Mouse (Mus musculus): ENCODE data around the gene Gm42791. TPM values are rescaled to one million over a fixed set of nuclear protein-coding genes. Genes with fewer than 3 reads are reported as not detected.

Gene Gm42791
- polyA plus RNA-seq, 1 experiment, result not detected

DNA sequence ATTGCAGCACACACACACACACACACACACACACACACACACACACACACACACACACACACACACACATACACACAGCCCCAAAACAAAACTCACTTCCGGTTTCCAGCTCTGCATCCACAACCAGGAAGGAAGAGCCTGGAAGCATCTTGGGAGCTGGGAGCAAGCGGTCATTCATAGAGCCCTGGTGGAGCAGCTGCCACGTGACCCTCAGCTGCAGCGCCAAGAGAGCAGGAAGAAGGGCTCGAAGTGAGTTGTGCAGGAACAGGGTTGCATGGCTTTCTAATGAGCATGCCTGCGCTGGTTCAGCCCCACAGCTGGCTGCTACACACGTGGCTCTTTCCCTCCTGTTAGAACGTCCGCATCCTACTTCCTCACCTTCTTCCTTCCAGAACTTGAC, 25.3 kb downstream of the Gm42791 start:
- Histone ChIP-seq H3K27me3 (ENCODE audit: control insufficient read depth, insufficient read depth, low read length) (no peaks in the 10 kb centered on the region), H3K27ac (ENCODE audit: insufficient read depth, low read depth, low read length) (no peak overlapping the region; the same call in 1 of the 2 replicates), H3K4me3 (ENCODE audit: low read depth, low read length) (no peak overlapping the region; the same call in 1 of the 2 replicates), H3K4me1 (ENCODE audit: control insufficient read depth, insufficient read depth, insufficient read length, low read length) (peaks cover 17% of the 10 kb centered on the region; the same call in 1 of the 2 replicates), H3K36me3 (ENCODE audit: control insufficient read depth, insufficient read depth, low read length) (no peaks in the 10 kb centered on the region)
- WGBS, result 44% methylated on average over 9 of the region's 9 CpGs
- TF ChIP-seq CTCF (IDR thresholded peaks at IDR 0.05; ENCODE audit: extremely low read depth, insufficient read length, insufficient replicate concordance, low read depth, low read length) (no peak), POLR2A (IDR thresholded peaks at IDR 0.05; ENCODE audit: low read depth, low read length) (no peak)

DNA sequence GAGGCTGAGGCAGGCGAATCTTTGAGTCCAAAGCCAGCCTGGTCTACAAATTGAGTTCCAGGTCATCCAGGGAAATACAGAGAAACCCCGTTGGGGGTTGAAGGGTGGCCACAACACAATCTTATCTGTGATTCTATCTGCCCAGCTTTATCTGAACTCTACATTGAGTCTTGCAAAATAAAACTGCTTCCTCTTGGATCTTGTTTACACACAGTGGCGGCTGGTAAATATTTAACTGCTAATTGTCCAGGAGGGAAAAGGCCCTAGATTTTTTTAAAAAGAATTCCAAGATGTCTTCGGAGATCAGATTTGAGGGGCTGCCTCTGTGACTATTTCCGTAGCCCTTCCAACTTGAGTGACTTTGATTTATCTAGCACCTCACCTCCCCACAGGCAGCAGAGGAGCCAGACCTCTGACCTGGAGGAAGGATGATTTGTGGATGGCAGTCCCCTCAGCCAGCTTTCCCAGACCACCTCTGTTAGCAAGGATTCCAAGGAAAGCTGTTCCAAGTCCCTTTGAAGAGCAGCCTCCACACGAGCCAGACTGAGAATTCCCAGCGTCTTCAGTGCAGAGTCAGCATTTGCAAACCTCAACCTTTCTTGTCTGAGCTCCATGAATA, 25.9 kb downstream of the Gm42791 start:
- TF ChIP-seq CTCF (IDR thresholded peaks at IDR 0.05; ENCODE audit: extremely low read depth, insufficient read length, insufficient replicate concordance, low read depth, low read length) (no peak), POLR2A (IDR thresholded peaks at IDR 0.05; ENCODE audit: low read depth, low read length) (no peak)
- WGBS, result 35% methylated on average over 7 of the region's 7 CpGs
- H3K27ac ChIP-seq (ENCODE audit: insufficient read depth, low read depth, low read length), result peak overlapping the region; percentile 43; the same call in 1 of the 2 replicates
- no peaks in the 10 kb centered on the region for H3K36me3 ChIP-seq (ENCODE audit: control insufficient read depth, insufficient read depth, low read length)
- H3K4me3 ChIP-seq (ENCODE audit: low read depth, low read length), result no peak overlapping the region
- no peaks in the 10 kb centered on the region for H3K27me3 ChIP-seq (ENCODE audit: control insufficient read depth, insufficient read depth, low read length)
- H3K4me1 ChIP-seq (ENCODE audit: control insufficient read depth, insufficient read depth, insufficient read length, low read length), result peaks cover 17% of the 10 kb centered on the region; the same call in 1 of the 2 replicates

DNA sequence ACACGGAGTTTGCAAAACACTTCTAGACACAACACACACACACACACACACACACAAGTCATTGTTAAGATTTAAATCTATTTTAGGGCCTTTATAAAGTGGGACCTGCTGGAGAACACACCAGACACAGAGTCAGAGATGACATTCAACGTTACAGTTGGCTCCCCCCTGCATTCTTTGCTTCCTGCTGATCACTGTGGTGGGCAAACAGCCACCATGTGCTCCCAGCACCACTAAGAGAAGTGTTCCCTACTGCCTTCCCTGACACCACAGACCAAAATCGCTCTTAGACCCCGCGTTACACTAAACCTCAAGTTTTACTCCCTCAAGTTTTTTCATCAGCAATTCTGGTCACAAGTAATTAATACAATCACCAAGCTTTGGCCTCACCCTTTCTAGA, 26.8 kb downstream of the Gm42791 start:
- Histone ChIP-seq H3K4me3 (ENCODE audit: low read depth, low read length) (no peak overlapping the region), H3K27ac (ENCODE audit: insufficient read depth, low read depth, low read length) (no peak overlapping the region), H3K27me3 (ENCODE audit: control insufficient read depth, insufficient read depth, low read length) (no peaks in the 10 kb centered on the region), H3K4me1 (ENCODE audit: control insufficient read depth, insufficient read depth, insufficient read length, low read length) (peaks cover 17% of the 10 kb centered on the region; the same call in 1 of the 2 replicates), H3K36me3 (ENCODE audit: control insufficient read depth, insufficient read depth, low read length) (no peaks in the 10 kb centered on the region)
- 50% methylated on average over 5 of the region's 5 CpGs for WGBS
- TF ChIP-seq CTCF (IDR thresholded peaks at IDR 0.05; ENCODE audit: extremely low read depth, insufficient read length, insufficient replicate concordance, low read depth, low read length) (no peak), POLR2A (IDR thresholded peaks at IDR 0.05; ENCODE audit: low read depth, low read length) (no peak)

DNA sequence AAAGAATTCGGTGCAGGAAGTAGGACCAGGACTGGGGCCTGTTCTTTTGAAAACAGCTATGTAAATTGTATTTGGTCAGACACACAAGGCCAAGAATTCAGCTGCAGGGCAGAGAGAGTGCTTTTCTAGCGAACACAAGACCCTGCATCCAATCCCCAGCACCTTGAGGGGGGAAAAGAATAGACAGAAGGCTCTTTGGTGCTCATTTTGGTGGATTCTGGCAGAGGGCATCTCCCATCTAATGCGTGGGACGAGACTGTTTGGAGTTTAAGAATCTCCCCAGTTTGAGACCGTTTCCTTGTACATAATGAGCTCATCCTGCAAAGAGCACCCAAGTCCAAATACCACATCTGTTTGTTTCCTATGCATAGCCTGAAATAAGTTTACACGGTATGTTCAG, 28.6 kb downstream of the Gm42791 start:
- TF ChIP-seq CTCF (IDR thresholded peaks at IDR 0.05; ENCODE audit: extremely low read depth, insufficient read length, insufficient replicate concordance, low read depth, low read length), result no peak
- no peak for TF ChIP-seq POLR2A (IDR thresholded peaks at IDR 0.05; ENCODE audit: low read depth, low read length)
- Histone ChIP-seq H3K36me3 (ENCODE audit: control insufficient read depth, insufficient read depth, low read length) (no peaks in the 10 kb centered on the region), H3K4me1 (ENCODE audit: control insufficient read depth, insufficient read depth, insufficient read length, low read length) (peaks cover 17% of the 10 kb centered on the region; the same call in 1 of the 2 replicates), H3K27me3 (ENCODE audit: control insufficient read depth, insufficient read depth, low read length) (no peaks in the 10 kb centered on the region), H3K4me3 (ENCODE audit: low read depth, low read length) (no peak overlapping the region), H3K27ac (ENCODE audit: insufficient read depth, low read depth, low read length) (0 out of 2 replicates have a peak overlapping the region, but pooled peaks have one; percentile 13)
- WGBS, result 52% methylated on average over 6 of the region's 6 CpGs

DNA sequence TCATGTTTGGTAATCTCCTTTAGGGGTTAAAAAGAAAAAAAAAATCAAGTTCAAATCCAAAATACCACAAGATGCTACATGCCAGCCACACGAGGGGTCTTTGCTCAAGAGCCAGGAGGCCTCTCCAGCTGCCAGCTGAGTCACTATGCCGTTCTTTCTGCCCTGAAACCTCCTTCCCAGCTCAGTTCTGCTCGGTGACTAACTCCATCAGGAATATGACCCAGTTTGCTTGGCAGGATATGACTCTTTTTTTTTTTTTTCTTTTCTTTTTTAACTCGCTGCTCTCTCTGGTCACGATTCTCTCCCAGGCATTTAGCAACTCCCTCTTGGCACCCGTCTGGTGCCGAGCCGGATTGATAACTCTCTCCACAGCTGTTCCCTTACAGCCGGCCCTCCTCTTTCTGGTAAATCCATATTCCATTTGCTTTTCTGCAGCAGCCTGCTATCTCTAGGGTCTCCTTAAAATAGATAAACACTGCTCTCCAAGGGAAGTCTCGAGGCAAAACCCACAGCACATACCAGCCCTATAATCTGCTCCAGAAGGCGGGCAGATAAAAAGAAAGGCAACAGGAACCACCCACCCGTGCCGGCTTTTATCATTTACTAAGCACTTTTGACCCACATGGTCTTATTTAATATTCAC, 29.1 kb downstream of the Gm42791 start:
- Histone ChIP-seq H3K36me3 (ENCODE audit: control insufficient read depth, insufficient read depth, low read length) (no peaks in the 10 kb centered on the region), H3K27ac (ENCODE audit: insufficient read depth, low read depth, low read length) (peak overlapping the region; percentile 13; the same call in 1 of the 2 replicates), H3K4me1 (ENCODE audit: control insufficient read depth, insufficient read depth, insufficient read length, low read length) (peaks cover 17% of the 10 kb centered on the region; the same call in 1 of the 2 replicates), H3K4me3 (ENCODE audit: low read depth, low read length) (no peak overlapping the region), H3K27me3 (ENCODE audit: control insufficient read depth, insufficient read depth, low read length) (no peaks in the 10 kb centered on the region)
- 14% methylated on average over 13 of the region's 13 CpGs for WGBS
- TF ChIP-seq POLR2A (IDR thresholded peaks at IDR 0.05; ENCODE audit: low read depth, low read length) (no peak), CTCF (IDR thresholded peaks at IDR 0.05; ENCODE audit: extremely low read depth, insufficient read length, insufficient replicate concordance, low read depth, low read length) (no peak)

DNA sequence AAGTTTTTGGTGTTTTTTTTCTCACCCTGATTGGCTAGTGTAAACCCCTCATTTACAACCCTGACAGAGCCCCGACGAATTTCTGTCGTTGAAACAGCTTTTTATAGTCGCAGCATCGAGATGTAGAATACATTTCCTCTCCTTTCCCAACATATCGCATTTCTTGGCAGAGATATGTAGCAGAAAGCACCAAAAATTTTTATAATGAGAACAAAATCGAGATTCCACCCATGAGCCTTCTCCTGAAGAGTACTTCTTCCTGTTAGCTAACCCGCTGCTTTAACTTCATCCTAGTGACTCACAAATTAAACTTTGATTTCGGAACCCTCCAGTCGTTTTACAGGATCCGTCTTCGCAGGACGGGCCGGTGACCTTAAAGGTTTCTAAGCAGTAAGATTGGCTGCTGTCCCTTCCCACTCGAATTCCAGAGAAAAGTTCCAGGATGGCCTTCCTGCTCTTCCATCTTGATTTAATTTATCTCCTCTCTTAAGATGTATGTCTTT, 29.8 kb downstream of the Gm42791 start:
- Histone ChIP-seq H3K36me3 (ENCODE audit: control insufficient read depth, insufficient read depth, low read length) (no peaks in the 10 kb centered on the region), H3K27ac (ENCODE audit: insufficient read depth, low read depth, low read length) (peak overlapping the region; percentile 13; the same call in 1 of the 2 replicates), H3K4me1 (ENCODE audit: control insufficient read depth, insufficient read depth, insufficient read length, low read length) (peaks cover 20% of the 10 kb centered on the region; the same call in 1 of the 2 replicates), H3K27me3 (ENCODE audit: control insufficient read depth, insufficient read depth, low read length) (no peaks in the 10 kb centered on the region), H3K4me3 (ENCODE audit: low read depth, low read length) (no peak overlapping the region)
- WGBS, result 72% methylated on average over 15 of the region's 15 CpGs
- TF ChIP-seq POLR2A (IDR thresholded peaks at IDR 0.05; ENCODE audit: low read depth, low read length) (no peak), CTCF (IDR thresholded peaks at IDR 0.05; ENCODE audit: extremely low read depth, insufficient read length, insufficient replicate concordance, low read depth, low read length) (no peak)

DNA sequence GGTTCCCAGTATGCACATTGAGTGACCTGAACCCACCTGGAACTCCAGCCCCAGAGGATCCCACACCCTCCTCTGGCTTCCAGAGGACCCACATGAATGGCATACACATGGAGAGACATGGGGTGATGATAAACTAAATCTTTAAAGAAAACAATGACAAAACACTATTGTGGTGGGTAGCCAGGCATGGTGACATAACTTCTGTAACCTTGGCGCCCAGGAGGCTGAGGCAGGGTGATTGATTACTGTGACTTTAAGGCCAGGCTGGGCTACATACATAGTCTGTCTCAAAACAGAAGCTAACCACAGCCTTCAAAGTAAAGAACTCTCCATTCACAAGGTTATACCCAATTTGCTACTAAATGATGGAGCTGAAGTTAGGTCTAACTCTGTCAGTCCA, 30.7 kb downstream of the Gm42791 start:
- H3K4me3 ChIP-seq (ENCODE audit: low read depth, low read length), result no peak overlapping the region
- TF ChIP-seq CTCF (IDR thresholded peaks at IDR 0.05; ENCODE audit: extremely low read depth, insufficient read length, insufficient replicate concordance, low read depth, low read length) (no peak), POLR2A (IDR thresholded peaks at IDR 0.05; ENCODE audit: low read depth, low read length) (no peak)
- no peaks in the 10 kb centered on the region for H3K27me3 ChIP-seq (ENCODE audit: control insufficient read depth, insufficient read depth, low read length)
- 86% methylated on average over 1 of the region's 1 CpGs for WGBS
- no peak overlapping the region for H3K27ac ChIP-seq (ENCODE audit: insufficient read depth, low read depth, low read length)
- no peaks in the 10 kb centered on the region for H3K36me3 ChIP-seq (ENCODE audit: control insufficient read depth, insufficient read depth, low read length)
- peaks cover 17% of the 10 kb centered on the region for H3K4me1 ChIP-seq (ENCODE audit: control insufficient read depth, insufficient read depth, insufficient read length, low read length)
